Mouse (Mus musculus) T-helper 1 cell (primary cell): Measurements from ENCODE around the gene Mfsd14a.

Source experiments
- in situ Hi-C: fragments of 300-600 bp; cut with MboI, MseI; formaldehyde crosslinking; loops from one replicate; pipeline ENCODE4 v1.15.1; 2025; ENCODE audit warnings: high pct_unique_total_duplicates

The Mfsd14a gene

DNA sequence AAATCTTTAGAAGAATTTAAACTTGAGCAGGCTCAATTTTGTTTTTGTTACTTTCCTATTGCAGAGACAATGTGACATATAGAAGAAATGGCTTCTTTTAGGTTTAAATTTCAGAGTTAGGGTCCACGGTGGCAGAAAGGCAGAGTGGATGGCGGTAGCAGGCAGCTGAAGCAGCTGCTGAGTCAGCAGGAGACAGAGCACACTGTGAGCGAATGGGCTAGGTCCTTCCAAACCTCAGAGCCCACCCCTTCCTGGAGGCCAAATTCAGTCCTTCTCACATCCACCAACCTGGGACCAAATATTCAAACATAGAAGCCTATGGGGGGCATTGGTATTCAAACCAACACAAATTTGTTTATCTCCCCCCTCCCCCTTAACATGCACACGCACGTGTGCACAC is 60.7 kb downstream of the Mfsd14a start:
- in situ Hi-C loops: no loop called here

DNA sequence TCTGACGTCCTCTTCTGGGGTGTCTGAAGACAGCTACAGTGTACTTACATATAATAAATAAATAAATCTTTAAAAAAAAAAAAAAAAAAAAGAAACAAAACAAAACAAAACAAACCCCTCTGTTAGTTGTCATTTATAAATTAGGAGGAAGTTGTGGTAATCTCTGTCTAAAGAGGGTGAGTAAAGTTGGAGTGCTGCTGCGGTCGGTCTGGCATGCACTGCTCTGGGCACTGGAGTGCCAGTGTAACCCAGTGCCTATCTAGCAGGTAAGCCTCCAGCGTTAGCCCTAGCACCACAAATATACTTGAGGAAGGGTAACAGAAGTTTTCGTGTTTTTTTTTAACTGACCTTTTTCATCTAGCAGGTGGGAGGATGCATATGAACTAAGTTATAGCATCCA is 61.5 kb downstream of the Mfsd14a start:
- in situ Hi-C loops: no loop called here

- in situ Hi-C loops: no loop called here
These were observed 62.8 kb downstream of the Mfsd14a start for GRCm38 (mm10) chr3:116599705-116600104.

- in situ Hi-C loops: no loop called here
These were observed 66.9 kb downstream of the Mfsd14a start for GRCm38 (mm10) chr3:116595603-116595991.

- in situ Hi-C loops: no loop called here
These were observed 67.5 kb downstream of the Mfsd14a start, which contains the start of gene Sass6 for GRCm38 (mm10) chr3:116594728-116595602. Gene Sass6 (plus strand): TSS chr3:116594982.

DNA sequence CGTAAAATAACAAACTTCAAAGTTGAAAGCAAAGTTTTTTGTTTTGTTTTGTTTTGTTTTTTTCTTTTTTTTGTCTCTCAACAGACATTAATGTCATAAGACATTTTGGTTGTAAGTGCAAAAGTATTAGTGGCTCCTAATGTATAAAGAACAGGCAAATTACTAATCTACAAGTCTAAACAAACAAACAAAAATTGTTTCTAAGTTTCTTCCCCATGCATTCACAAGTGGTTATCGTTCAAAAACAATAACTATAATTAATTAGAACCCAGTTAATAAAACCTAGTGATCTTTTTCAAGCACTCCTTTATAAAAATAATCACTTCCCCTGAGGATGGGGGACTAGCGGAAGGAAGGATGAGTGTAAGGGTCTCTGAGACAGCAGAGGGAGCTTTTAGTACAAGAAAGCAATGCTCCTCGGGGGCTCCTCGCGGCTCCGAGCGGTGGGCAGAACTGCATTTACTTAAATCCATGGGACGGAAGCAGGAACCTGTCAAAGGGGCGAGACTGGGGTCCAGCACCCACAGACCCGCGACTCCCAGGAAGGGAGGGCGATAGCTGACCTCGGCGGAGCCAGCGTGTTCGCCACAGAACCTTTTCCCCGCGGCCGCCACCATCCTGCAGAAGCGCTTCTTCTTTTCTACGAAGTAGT is 68.3 kb downstream of the Mfsd14a start:
- in situ Hi-C loops: no loop called here

GRCm38 (mm10) chr3:116582201-116582600 is 80.3 kb downstream of the Mfsd14a start:
- in situ Hi-C loops: no loop called here
